Mouse (Mus musculus) embryonic facial prominence, embryonic 15.5 days (tissue): ENCODE measurements around the gene Wdr93. TPM values are rescaled to one million over a fixed set of nuclear protein-coding genes. Genes with fewer than 3 reads are reported as not detected.

Experiments used
- ATAC-seq: fragments of 200-750 bp; cut with Nextera tagmentation; 2 replicates; pipeline ENCODE4 v1.8.0; 2017; ENCODE audit warnings: low read depth, moderate TSS enrichment; ENCODE audit not compliant: insufficient number of reproducible peaks, low FRiP score, low TSS enrichment
- H3K27ac ChIP-seq: fragments of 300-500 bp; sonication (generic); replicated peaks from 2 replicates; pipeline ENCODE4 v1.5.1; 2015; ENCODE audit warnings: mild to moderate bottlenecking, inconsistent platforms
- H3K27me3 ChIP-seq: fragments of 300-500 bp; sonication (generic); 2 replicates; pipeline ENCODE4 v1.6.1; 2015; ENCODE audit warnings: inconsistent platforms
- H3K36me3 ChIP-seq: fragments of 300-500 bp; sonication (generic); 2 replicates; pipeline ENCODE4 v1.6.1; 2015; ENCODE audit warnings: mild to moderate bottlenecking, inconsistent platforms
- H3K4me1 ChIP-seq: fragments of 300-500 bp; sonication (generic); 2 replicates; pipeline ENCODE4 v1.6.1; 2015; ENCODE audit warnings: inconsistent platforms
- H3K4me2 ChIP-seq: fragments of 300-500 bp; sonication (generic); replicated peaks from 2 replicates; pipeline ENCODE4 v1.6.1; 2015; ENCODE audit warnings: mild to moderate bottlenecking, inconsistent platforms
- H3K4me3 ChIP-seq: fragments of 300-500 bp; sonication (generic); replicated peaks from 2 replicates; pipeline ENCODE4 v1.5.1; 2015; ENCODE audit warnings: mild to moderate bottlenecking, inconsistent platforms
- H3K9ac ChIP-seq: fragments of 300-500 bp; sonication (generic); 2 replicates; pipeline ENCODE4 v1.6.1; 2015; ENCODE audit warnings: inconsistent platforms
- H3K9me3 ChIP-seq: fragments of 300-500 bp; sonication (generic); replicated peaks from 2 replicates; pipeline ENCODE4 v1.6.1; 2016; ENCODE audit warnings: inconsistent platforms
- WGBS: fragments of 180-500 bp; shearing (Covaris S2); methylation state at CpG from one replicate; pipeline ENCODE4 v1.1.7; 2015; 5-methylcytosine and 5-hydroxymethylcytosine counted together
- polyA plus RNA-seq: library from polyadenylated mRNA; unstranded; fragments of >200 nt; fragmentation: Nextera tagmentation; extraction: Ambion mirVana; gene quantifications from 2 replicates; pipeline ENCODE4 v1.2.1, GENCODE M21; 2015

Wdr93 gene
- 1.4 and 3.1 TPM in 2 replicates for polyA plus RNA-seq

GRCm38 (mm10) chr7:79742659-79743536, at the start of gene Wdr93, which contains the start of gene Pex11a:
Gene Wdr93, plus strand, starts transcription at chr7:79743163.
Gene Pex11a, minus strand, starts transcription at chr7:79743131.
- Histone ChIP-seq H3K4me1 (peaks cover 7% of the 10 kb centered on the region), H3K27me3 (no peaks in the 10 kb centered on the region), H3K9me3 (no peaks in the 10 kb centered on the region), H3K9ac (peak within 1 kb of the TSS; percentile 57), H3K4me2 (peak within 1 kb of the TSS; percentile 94), H3K27ac (no peak within 1 kb of the TSS), H3K36me3 (no peaks in the 10 kb centered on the region), H3K4me3 (peak within 1 kb of the TSS; percentile 79)
- ATAC-seq: peak; percentile 84
- 2% methylated on average over 46 of the region's 46 CpGs for WGBS

- 82% methylated on average over 8 of the region's 8 CpGs for WGBS
- Histone ChIP-seq H3K27me3 (no peaks in the 10 kb centered on the region), H3K36me3 (peaks cover 93% of the 10 kb centered on the region), H3K9me3 (no peaks in the 10 kb centered on the region), H3K4me2 (no peak overlapping the region), H3K27ac (no peak overlapping the region), H3K4me3 (no peak overlapping the region), H3K4me1 (no peaks in the 10 kb centered on the region), H3K9ac (no peak overlapping the region)
- ATAC-seq: no peak
Observed at GRCm38 (mm10) chr7:79696495-79696894, 46.5 kb upstream of the Wdr93 start.

GRCm38 (mm10) chr7:79702755-79703154, 40.2 kb upstream of the Wdr93 start:
- WGBS: 81% methylated on average over 16 of the region's 16 CpGs
- no peaks in the 10 kb centered on the region for H3K27me3 ChIP-seq
- no peaks in the 10 kb centered on the region for H3K4me1 ChIP-seq
- H3K27ac ChIP-seq: no peak overlapping the region
- peaks cover 96% of the 10 kb centered on the region for H3K36me3 ChIP-seq
- H3K4me2 ChIP-seq: no peak overlapping the region
- H3K9ac ChIP-seq: no peak overlapping the region
- no peaks in the 10 kb centered on the region for H3K9me3 ChIP-seq
- H3K4me3 ChIP-seq: no peak overlapping the region
- no peak for ATAC-seq

GRCm38 (mm10) chr7:79705210-79705609, 37.8 kb upstream of the Wdr93 start:
- H3K36me3 ChIP-seq: peaks cover 86% of the 10 kb centered on the region
- no peak overlapping the region for H3K9ac ChIP-seq
- H3K27ac ChIP-seq: no peak overlapping the region
- H3K4me1 ChIP-seq: peaks cover 5% of the 10 kb centered on the region
- 92% methylated on average over 5 of the region's 5 CpGs for WGBS
- H3K4me3 ChIP-seq: no peak overlapping the region
- no peaks in the 10 kb centered on the region; the same call in 1 of the 2 replicates for H3K27me3 ChIP-seq
- no peak overlapping the region for H3K4me2 ChIP-seq
- no peaks in the 10 kb centered on the region for H3K9me3 ChIP-seq
- ATAC-seq: no peak

GRCm38 (mm10) chr7:79710130-79710607, 32.8 kb upstream of the Wdr93 start:
- no peak overlapping the region for H3K27ac ChIP-seq
- WGBS: 5% methylated on average over 55 of the region's 55 CpGs
- peak overlapping the region; percentile 43 for H3K4me3 ChIP-seq
- H3K4me1 ChIP-seq: peaks cover 25% of the 10 kb centered on the region
- ATAC-seq: peak; percentile 63; the same call in 1 of the 2 replicates
- H3K27me3 ChIP-seq: peaks cover 4% of the 10 kb centered on the region
- peak overlapping the region; percentile 71 for H3K4me2 ChIP-seq
- no peaks in the 10 kb centered on the region for H3K9me3 ChIP-seq
- H3K9ac ChIP-seq: peak overlapping the region; percentile 18; the same call in 1 of the 2 replicates
- peaks cover 39% of the 10 kb centered on the region for H3K36me3 ChIP-seq

GRCm38 (mm10) chr7:79710831-79711230, 32.1 kb upstream of the Wdr93 start:
- ATAC-seq: no peak
- Histone ChIP-seq H3K36me3 (peaks cover 33% of the 10 kb centered on the region), H3K4me1 (peaks cover 27% of the 10 kb centered on the region), H3K4me3 (peak overlapping the region; percentile 43; the same call in 1 of the 2 replicates), H3K4me2 (no peak overlapping the region), H3K9ac (no peak overlapping the region), H3K27me3 (peaks cover 4% of the 10 kb centered on the region), H3K9me3 (no peaks in the 10 kb centered on the region), H3K27ac (no peak overlapping the region)
- WGBS: 48% methylated on average over 17 of the region's 17 CpGs

GRCm38 (mm10) chr7:79715187-79715981, 27.6 kb upstream of the Wdr93 start, which contains the start of gene Kif7:
Gene Kif7, minus strand, starts transcription at chr7:79715720.
- H3K4me2 ChIP-seq: peak within 1 kb of the TSS; percentile 84
- H3K36me3 ChIP-seq: no peaks in the 10 kb centered on the region; the same call in 1 of the 2 replicates
- ATAC-seq: peak; percentile 91
- peak within 1 kb of the TSS; percentile 79 for H3K9ac ChIP-seq
- peaks cover 25% of the 10 kb centered on the region for H3K4me1 ChIP-seq
- peak within 1 kb of the TSS; percentile 84 for H3K4me3 ChIP-seq
- H3K9me3 ChIP-seq: no peaks in the 10 kb centered on the region
- H3K27ac ChIP-seq: peak within 1 kb of the TSS; percentile 77
- peaks cover 3% of the 10 kb centered on the region; the same call in 1 of the 2 replicates for H3K27me3 ChIP-seq
- whole genome bisulfite sequencing: under 1% methylated on average over 51 of the region's 55 CpGs

GRCm38 (mm10) chr7:79721386-79721977, 21.5 kb upstream of the Wdr93 start:
- peaks cover 3% of the 10 kb centered on the region; the same call in 1 of the 2 replicates for H3K4me1 ChIP-seq
- under 1% methylated on average over 48 of the region's 48 CpGs for WGBS
- no peaks in the 10 kb centered on the region; the same call in 1 of the 2 replicates for H3K27me3 ChIP-seq
- H3K9ac ChIP-seq: peak overlapping the region; percentile 61
- peak overlapping the region; percentile 69 for H3K27ac ChIP-seq
- no peaks in the 10 kb centered on the region for H3K9me3 ChIP-seq
- ATAC-seq: peak; percentile 72
- no peaks in the 10 kb centered on the region for H3K36me3 ChIP-seq
- peak overlapping the region; percentile 91 for H3K4me2 ChIP-seq
- H3K4me3 ChIP-seq: peak overlapping the region; percentile 62

- no peak overlapping the region for H3K27ac ChIP-seq
- H3K36me3 ChIP-seq: no peaks in the 10 kb centered on the region
- no peak overlapping the region for H3K4me2 ChIP-seq
- H3K27me3 ChIP-seq: no peaks in the 10 kb centered on the region
- no peak overlapping the region for H3K4me3 ChIP-seq
- no peaks in the 10 kb centered on the region for H3K4me1 ChIP-seq
- H3K9me3 ChIP-seq: no peaks in the 10 kb centered on the region
- WGBS: 9% methylated on average over 2 of the region's 2 CpGs
- ATAC-seq: no peak
- H3K9ac ChIP-seq: no peak overlapping the region
Observed at GRCm38 (mm10) chr7:79727091-79727490, 15.9 kb upstream of the Wdr93 start.

GRCm38 (mm10) chr7:79728219-79728618, 14.7 kb upstream of the Wdr93 start:
- no peak for ATAC-seq
- WGBS: 31% methylated on average over 6 of the region's 6 CpGs

More at GRCm38 (mm10) chr7:79728219-79728618, 14.7 kb upstream of the Wdr93 start:
- Histone ChIP-seq H3K9me3 (no peaks in the 10 kb centered on the region), H3K36me3 (no peaks in the 10 kb centered on the region), H3K9ac (no peak overlapping the region), H3K4me1 (no peaks in the 10 kb centered on the region), H3K4me3 (no peak overlapping the region), H3K27ac (no peak overlapping the region), H3K4me2 (no peak overlapping the region), H3K27me3 (no peaks in the 10 kb centered on the region)
